Mouse (Mus musculus) hindbrain, embryonic 16.5 days (tissue): ENCODE results near the gene Dnah1. TPM values are rescaled to one million over a fixed set of nuclear protein-coding genes. Genes with fewer than 3 reads are reported as not detected.

Experiments
- ATAC-seq: fragments of 200-750 bp; cut with Nextera tagmentation; 2 replicates; pipeline ENCODE4 v1.8.0; 2017; ENCODE audit warnings: moderate TSS enrichment, moderate library complexity
- H3K27ac ChIP-seq: fragments of 300-500 bp; sonication (generic); 2 replicates; pipeline ENCODE4 v1.5.1; 2014; ENCODE audit warnings: low read depth, mild to moderate bottlenecking, control low read depth, low read length, moderate library complexity
- H3K27me3 ChIP-seq: fragments of 300-500 bp; sonication (generic); replicated peaks from 2 replicates; pipeline ENCODE4 v1.6.1; 2014; ENCODE audit warnings: low read length; ENCODE audit not compliant: control insufficient read depth, insufficient read depth
- H3K36me3 ChIP-seq: fragments of 300-500 bp; sonication (generic); 2 replicates; pipeline ENCODE4 v1.6.1; 2014; ENCODE audit warnings: mild to moderate bottlenecking, low read length, moderate library complexity, mixed read lengths; ENCODE audit not compliant: control insufficient read depth, insufficient read depth
- H3K4me1 ChIP-seq: fragments of 300-500 bp; sonication (generic); 2 replicates; pipeline ENCODE4 v1.6.1; 2014; ENCODE audit warnings: low read depth, low read length; ENCODE audit not compliant: control insufficient read depth, insufficient read depth
- H3K4me2 ChIP-seq: fragments of 300-500 bp; sonication (generic); 2 replicates; pipeline ENCODE4 v1.6.1; 2014; ENCODE audit warnings: mild to moderate bottlenecking, low read length, control low read depth, moderate library complexity
- H3K4me3 ChIP-seq: fragments of 300-500 bp; sonication (generic); 2 replicates; pipeline ENCODE4 v1.5.1; 2014; ENCODE audit warnings: mild to moderate bottlenecking, low read length, control low read depth, moderate library complexity
- H3K9ac ChIP-seq: fragments of 300-500 bp; sonication (generic); 2 replicates; pipeline ENCODE4 v1.6.1; 2014; ENCODE audit warnings: low read depth, mild to moderate bottlenecking, control low read depth, low read length, moderate library complexity
- H3K9me3 ChIP-seq: fragments of 300-500 bp; sonication (generic); 2 replicates; pipeline ENCODE4 v1.6.1; 2014; ENCODE audit warnings: mild to moderate bottlenecking, low read length, moderate library complexity; ENCODE audit not compliant: control insufficient read depth
- WGBS: fragments of 180-500 bp; shearing (Covaris S2); extraction: QIAGEN DNeasy Blood & Tissue Kit; methylation state at CpG from one replicate; pipeline ENCODE4 v1.1.7; 2014; 5-methylcytosine and 5-hydroxymethylcytosine counted together
- polyA plus RNA-seq: library from polyadenylated mRNA; unstranded; fragments of >200 nt; fragmentation: Nextera tagmentation; extraction: Ambion mirVana; gene quantifications from 2 replicates; pipeline ENCODE4 v1.2.1, GENCODE M21; 2015

The Dnah1 gene
- polyA plus RNA-seq, 1 experiment from 2014 or later: 3.7 TPM

- Histone ChIP-seq H3K4me1 (peaks cover 12% of the 10 kb centered on the region; the same call in 1 of the 2 replicates), H3K27me3 (no peaks in the 10 kb centered on the region), H3K36me3 (no peaks in the 10 kb centered on the region), H3K4me2 (no peak overlapping the region), H3K9me3 (no peaks in the 10 kb centered on the region), H3K27ac (no peak overlapping the region), H3K4me3 (no peak overlapping the region), H3K9ac (no peak overlapping the region)
- no peak for ATAC-seq
- WGBS: 88% methylated on average over 3 of the region's 3 CpGs
Measured at GRCm38 (mm10) chr14:31214684-31215083, 109.0 kb downstream of the Dnah1 start.

GRCm38 (mm10) chr14:31213868-31214267 lies 109.8 kb downstream of the Dnah1 start:
- no peaks in the 10 kb centered on the region for H3K36me3 ChIP-seq
- H3K4me1 ChIP-seq: peaks cover 12% of the 10 kb centered on the region; the same call in 1 of the 2 replicates
- no peak for ATAC-seq
- H3K4me2 ChIP-seq: no peak overlapping the region
- no peak overlapping the region for H3K4me3 ChIP-seq
- no peak overlapping the region for H3K27ac ChIP-seq
- no peaks in the 10 kb centered on the region for H3K9me3 ChIP-seq
- WGBS: 73% methylated on average over 8 of the region's 8 CpGs
- H3K27me3 ChIP-seq: no peaks in the 10 kb centered on the region
- no peak overlapping the region for H3K9ac ChIP-seq

DNA sequence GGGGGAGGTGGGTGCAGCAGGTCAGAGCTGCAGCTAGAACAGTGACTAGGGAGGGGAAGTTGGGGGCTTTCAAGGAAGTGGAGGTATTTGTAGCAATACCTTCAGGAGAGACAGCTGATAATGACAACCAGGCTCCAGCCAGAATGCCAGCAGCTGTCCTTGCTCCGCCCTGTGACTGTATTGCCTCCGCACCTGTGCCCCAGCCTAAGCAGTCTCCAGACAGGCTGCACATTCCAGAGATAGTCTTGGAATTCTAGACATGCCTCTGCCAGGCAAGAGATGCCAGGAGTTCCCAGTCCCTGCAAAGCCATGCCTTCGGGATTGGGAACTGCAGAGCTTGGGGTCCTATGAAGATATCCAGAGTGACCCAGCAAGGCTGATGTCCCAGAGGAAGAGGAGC lies 111.2 kb downstream of the Dnah1 start:
- Histone ChIP-seq H3K4me3 (no peak overlapping the region), H3K4me1 (peaks cover 8% of the 10 kb centered on the region; the same call in 1 of the 2 replicates), H3K9me3 (no peaks in the 10 kb centered on the region), H3K9ac (no peak overlapping the region), H3K27me3 (no peaks in the 10 kb centered on the region), H3K4me2 (no peak overlapping the region), H3K27ac (no peak overlapping the region), H3K36me3 (no peaks in the 10 kb centered on the region)
- WGBS: 92% methylated on average over 3 of the region's 3 CpGs
- ATAC-seq: no peak

DNA sequence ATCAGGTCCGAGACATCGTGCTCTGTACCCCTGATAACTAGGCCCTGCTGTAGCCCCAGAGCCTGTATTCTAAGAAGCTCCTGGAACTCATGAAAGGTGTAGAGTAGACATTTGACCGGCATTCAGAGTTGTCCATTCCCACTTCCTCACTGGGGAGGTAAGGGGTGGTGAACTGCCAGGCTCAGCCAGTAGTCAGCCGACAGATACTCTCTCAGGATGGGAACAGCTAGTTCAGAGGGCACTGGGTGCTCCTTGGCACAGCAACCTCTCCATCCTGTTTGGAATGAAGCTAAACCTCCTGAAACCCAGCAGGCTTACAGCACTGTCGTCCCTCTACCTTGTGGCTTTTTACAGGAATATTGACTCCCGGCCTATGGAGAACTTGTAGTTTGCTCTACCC lies 111.8 kb downstream of the Dnah1 start:
- H3K27me3 ChIP-seq: no peaks in the 10 kb centered on the region
- H3K36me3 ChIP-seq: no peaks in the 10 kb centered on the region
- no peak overlapping the region for H3K27ac ChIP-seq
- 89% methylated on average over 6 of the region's 6 CpGs for WGBS
- peaks cover 13% of the 10 kb centered on the region for H3K4me1 ChIP-seq
- H3K4me2 ChIP-seq: no peak overlapping the region
- H3K9me3 ChIP-seq: no peaks in the 10 kb centered on the region
- H3K4me3 ChIP-seq: no peak overlapping the region
- no peak overlapping the region for H3K9ac ChIP-seq
- ATAC-seq: no peak

Other genes starting within 250 kb of the Dnah1 start
- 51.3 and 53.9 TPM in 2 replicates for gene Smim4, start 194.9 kb downstream of the Dnah1 start, polyA plus RNA-seq
- gene Nt5dc2, start 192.8 kb downstream of the Dnah1 start, polyA plus RNA-seq: 192 and 222 TPM in 2 replicates
- gene Stab1, start 155.3 kb downstream of the Dnah1 start, polyA plus RNA-seq: 13.5 and 17.5 TPM in 2 replicates
- gene Tnnc1, start 115.6 kb downstream of the Dnah1 start, polyA plus RNA-seq: 2.3 and 15.0 TPM in 2 replicates
- 304 and 382 TPM in 2 replicates for gene Nisch, start 107.0 kb downstream of the Dnah1 start, polyA plus RNA-seq
- 0.61 and 0.66 TPM in 2 replicates for gene Sema3g, start 106.0 kb downstream of the Dnah1 start, polyA plus RNA-seq
- 7.8 and 9.8 TPM in 2 replicates for gene Phf7, start 72.6 kb downstream of the Dnah1 start, polyA plus RNA-seq
- gene Bap1, start 72.4 kb downstream of the Dnah1 start, polyA plus RNA-seq: 102 and 120 TPM in 2 replicates
- 76.5 and 86.9 TPM in 2 replicates for gene Capn7, start 12.7 kb upstream of the Dnah1 start, polyA plus RNA-seq
- gene Sh3bp5, start 112.2 kb upstream of the Dnah1 start, polyA plus RNA-seq: 152 and 155 TPM in 2 replicates
- gene Eaf1, start 170.5 kb upstream of the Dnah1 start, polyA plus RNA-seq: 7.4 and 7.9 TPM in 2 replicates
- gene Mettl6, start 171.1 kb upstream of the Dnah1 start, polyA plus RNA-seq: 36.9 and 38.5 TPM in 2 replicates